Mouse (Mus musculus): Measurements from ENCODE around the gene Sesn1.
"Not testable (repeated sequence)": the region's sequence is repeated elsewhere in the genome, so short reads cannot be mapped to it uniquely, and the experiment has no call there.

Gene Sesn1

GRCm38 (mm10) chr10:41809771-41810563 lies at the start of gene Sesn1, which contains the start of gene Cep57l1:
Sesn1 (plus strand) TSS chr10:41809935.
Cep57l1 (minus strand) TSS chr10:41809871.
- DNase-seq: peak; percentile 83 to 88

- no peak for DNase-seq
These were observed 48.9 kb upstream of the Sesn1 start for GRCm38 (mm10) chr10:41760866-41761265.

GRCm38 (mm10) chr10:41763741-41764385 lies 45.9 kb upstream of the Sesn1 start:
- no peak for DNase-seq

- no peak for DNase-seq
These were observed 44.1 kb upstream of the Sesn1 start for GRCm38 (mm10) chr10:41765586-41765985.

GRCm38 (mm10) chr10:41766280-41766679 lies 43.5 kb upstream of the Sesn1 start:
- no peak for DNase-seq

- DNase-seq: no peak
These were observed 42.5 kb upstream of the Sesn1 start for GRCm38 (mm10) chr10:41767254-41767653.

GRCm38 (mm10) chr10:41792375-41792774 lies 17.4 kb upstream of the Sesn1 start:
- DNase-seq: no peak

- no peak for DNase-seq
These were observed 12.5 kb upstream of the Sesn1 start for GRCm38 (mm10) chr10:41797253-41797652.

GRCm38 (mm10) chr10:41803467-41803866 lies 6.3 kb upstream of the Sesn1 start:
- DNase-seq: no peak

GRCm38 (mm10) chr10:41804711-41805110 lies 5.0 kb upstream of the Sesn1 start:
- no peak for DNase-seq

GRCm38 (mm10) chr10:41805729-41806355 lies 3.9 kb upstream of the Sesn1 start:
- no peak for DNase-seq

GRCm38 (mm10) chr10:41809080-41809770 lies 510 bp upstream of the Sesn1 start:
- DNase-seq: peak; percentile 70 to 81

GRCm38 (mm10) chr10:41810564-41811455 lies 1.1 kb downstream of the Sesn1 start:
- DNase-seq: no peak

GRCm38 (mm10) chr10:41812566-41812965 lies 2.8 kb downstream of the Sesn1 start:
- DNase-seq: no peak

- DNase-seq: no peak
These were observed 4.6 kb downstream of the Sesn1 start for GRCm38 (mm10) chr10:41814305-41814853.

GRCm38 (mm10) chr10:41816516-41816915 lies 6.8 kb downstream of the Sesn1 start:
- DNase-seq: no peak

GRCm38 (mm10) chr10:41818036-41818732 lies 8.4 kb downstream of the Sesn1 start:
- no peak for DNase-seq

- not testable (repeated sequence) for DNase-seq
These were observed 9.0 kb downstream of the Sesn1 start for GRCm38 (mm10) chr10:41818733-41819070.

GRCm38 (mm10) chr10:41819307-41819706 lies 9.6 kb downstream of the Sesn1 start:
- no peak for DNase-seq

GRCm38 (mm10) chr10:41820401-41820800 lies 10.7 kb downstream of the Sesn1 start:
- no peak for DNase-seq

- DNase-seq: no peak
These were observed 11.4 kb downstream of the Sesn1 start for GRCm38 (mm10) chr10:41821171-41821570.

Data from thymus, adult 18-20 months (tissue).